Mouse (Mus musculus) cerebellum, adult 8-10 months (tissue): ENCODE results near the gene Dact3.

Source experiments
- DNase-seq: peaks from one replicate; pipeline ENCODE4 v3.0.0; 2022

Dact3 gene

GRCm38 (mm10) chr7:16875310-16875325 lies at the start of gene Dact3:
Gene Dact3, plus strand, starts transcription at chr7:16875317.
- no peak for DNase-seq

GRCm38 (mm10) chr7:16825785-16826184 lies 49.3 kb upstream of the Dact3 start:
- no peak for DNase-seq

GRCm38 (mm10) chr7:16826571-16826970 lies 48.5 kb upstream of the Dact3 start:
- no peak for DNase-seq

GRCm38 (mm10) chr7:16827274-16827673 lies 47.8 kb upstream of the Dact3 start:
- DNase-seq: no peak

- no peak for DNase-seq
Measured at GRCm38 (mm10) chr7:16830449-16830848, 44.7 kb upstream of the Dact3 start.

- no peak for DNase-seq
Measured at GRCm38 (mm10) chr7:16837916-16838803, 37.0 kb upstream of the Dact3 start.

GRCm38 (mm10) chr7:16838804-16839426 lies 36.2 kb upstream of the Dact3 start:
- no peak for DNase-seq

GRCm38 (mm10) chr7:16839427-16840108 lies 35.5 kb upstream of the Dact3 start:
- no peak for DNase-seq

GRCm38 (mm10) chr7:16840109-16840491 lies 35.0 kb upstream of the Dact3 start:
- no peak for DNase-seq

- no peak for DNase-seq
Measured at GRCm38 (mm10) chr7:16841078-16841477, 34.0 kb upstream of the Dact3 start.

- DNase-seq: no peak
Measured at GRCm38 (mm10) chr7:16841561-16842560, 33.3 kb upstream of the Dact3 start.

- peak; percentile 85 for DNase-seq
Measured at GRCm38 (mm10) chr7:16842645-16843063, 32.5 kb upstream of the Dact3 start, which contains the start of gene Prkd2. Gene Prkd2, plus strand, starts transcription at chr7:16842902.

GRCm38 (mm10) chr7:16843441-16844171 lies 31.5 kb upstream of the Dact3 start:
- DNase-seq: no peak

GRCm38 (mm10) chr7:16844696-16845071 lies 30.4 kb upstream of the Dact3 start:
- DNase-seq: no peak

GRCm38 (mm10) chr7:16845072-16845819 lies 29.9 kb upstream of the Dact3 start:
- DNase-seq: no peak

GRCm38 (mm10) chr7:16845820-16846167 lies 29.3 kb upstream of the Dact3 start:
- DNase-seq: no peak

GRCm38 (mm10) chr7:16846775-16847174 lies 28.3 kb upstream of the Dact3 start:
- DNase-seq: no peak

GRCm38 (mm10) chr7:16847507-16847906 lies 27.6 kb upstream of the Dact3 start:
- no peak for DNase-seq

- DNase-seq: peak; percentile 77
Measured at GRCm38 (mm10) chr7:16848579-16848978, 26.5 kb upstream of the Dact3 start.

GRCm38 (mm10) chr7:16851636-16852035 lies 23.5 kb upstream of the Dact3 start:
- DNase-seq: no peak

- DNase-seq: no peak
Measured at GRCm38 (mm10) chr7:16853302-16853831, 21.8 kb upstream of the Dact3 start.

- peak; percentile 56 for DNase-seq
Measured at GRCm38 (mm10) chr7:16858336-16858735, 16.8 kb upstream of the Dact3 start.
